Mouse (Mus musculus): ENCODE data around the gene Mapkbp1.

DNA sequence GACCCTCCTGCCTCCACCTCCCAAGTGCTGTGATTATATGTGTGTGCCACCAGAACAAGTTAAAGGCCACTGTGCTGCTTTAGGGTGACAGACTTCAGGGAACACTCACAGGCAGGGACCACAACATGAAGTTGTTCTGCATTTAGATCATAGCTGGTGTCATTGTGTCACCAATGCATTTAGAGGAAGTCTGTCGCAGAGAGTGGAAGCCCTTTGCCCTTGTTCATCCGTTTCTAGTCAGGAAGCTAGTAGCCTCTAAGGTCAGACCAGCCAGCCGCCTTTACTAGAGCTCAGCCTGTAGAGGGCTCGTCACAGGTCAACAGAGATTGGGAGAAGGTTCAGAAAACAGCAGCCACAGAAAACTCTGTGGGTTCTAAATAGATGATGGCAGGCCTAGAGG is 36.2 kb downstream of the Mapkbp1 start:
- TF ChIP-seq CTCF (IDR thresholded peaks at IDR 0.05; ENCODE audit: low read depth) (no peak), EP300 (optimal IDR thresholded peaks at IDR 0.05) (no peak)

All from stomach, postnatal 0 days (tissue).